Mouse (Mus musculus) MEL (cell line): ENCODE measurements around the gene Tldc1.

ENCODE experiments used
- BHLHE40 ChIP-seq: IDR thresholded peaks from 2 replicates; pipeline ENCODE4 v1.6.1; 2012; ENCODE audit warnings: low read depth, mild to moderate bottlenecking, inconsistent platforms, low read length, improper control_type of control experiment, borderline replicate concordance
- CTCF ChIP-seq, 3 experiments: IDR thresholded peaks in 2 of 3; conservative IDR thresholded peaks in 1 of 3; 2 replicates each; pipeline ENCODE4 v1.5.1; 2011 to 2012; ENCODE audit warnings: low read length in 3 of 3, low read depth in 2 of 3, mild to moderate bottlenecking in 2 of 3, improper control_type of control experiment in 1 of 3, inconsistent platforms in 1 of 3, mixed read lengths in 1 of 3, moderate library complexity in 1 of 3; ENCODE audit not compliant: control insufficient read depth in 1 of 3, insufficient read depth in 1 of 3, poor library complexity in 1 of 3, severe bottlenecking in 1 of 3
- MAFK ChIP-seq: IDR thresholded peaks from 2 replicates; pipeline ENCODE4 v1.6.1; 2011; ENCODE audit warnings: low read depth, mild to moderate bottlenecking, low read length, improper control_type of control experiment, borderline replicate concordance
- SIN3A ChIP-seq: IDR thresholded peaks from 2 replicates; pipeline ENCODE4 v1.6.1; 2012; ENCODE audit warnings: low read length, improper control_type of control experiment, inconsistent platforms
- USF1 ChIP-seq: IDR thresholded peaks from 2 replicates; pipeline ENCODE4 v1.6.1; 2014; ENCODE audit warnings: low read depth, mild to moderate bottlenecking, inconsistent platforms, low read length, improper control_type of control experiment, moderate library complexity
- ZNF384 ChIP-seq: IDR thresholded peaks from 2 replicates; pipeline ENCODE4 v1.6.1; 2012; ENCODE audit warnings: low read depth, mild to moderate bottlenecking, inconsistent platforms, low read length, improper control_type of control experiment

- no peak for TF ChIP-seq MAFK
- TF ChIP-seq CTCF (IDR thresholded peaks at IDR 0.05 in 2 of 3, conservative IDR thresholded peaks at IDR 0.05 in 1 of 3; ENCODE audit: control insufficient read depth in 1 of 3, insufficient read depth in 1 of 3, low read depth in 2 of 3, low read length in 3 of 3, poor library complexity in 1 of 3, severe bottlenecking in 1 of 3), result no peak
- peak; percentile 50; the same call in 1 of the 2 replicates for TF ChIP-seq SIN3A
- no peak for TF ChIP-seq ZNF384
- no peak for TF ChIP-seq BHLHE40
- no peak for TF ChIP-seq USF1
These were observed 48.8 kb upstream of the Tldc1 start for GRCm38 (mm10) chr8:119826982-119827381.
